Mouse (Mus musculus) cerebellum, postnatal 10 days (tissue): ENCODE data around the gene Arhgap35.
A peak's percentile ranks its signal among the peaks of the same experiment; 100 is the strongest.

Experiments used
- DNase-seq, 2 experiments: peaks; one replicate each; pipeline ENCODE4 v3.0.0; 2021; ENCODE audit warnings: mixed read lengths in 2 of 2

Arhgap35 gene

GRCm38 (mm10) chr7:16517198-16517597 lies 97.6 kb downstream of the Arhgap35 start:
- DNase-seq, result no peak

- DNase-seq, result peak; percentile 68 to 70
These were observed 107.5 kb downstream of the Arhgap35 start for GRCm38 (mm10) chr7:16507284-16507683.

- DNase-seq, result no peak
These were observed 109.6 kb downstream of the Arhgap35 start for GRCm38 (mm10) chr7:16505226-16505593.

- DNase-seq, result peak in 1 of 2 experiments; percentile 51
These were observed 110.1 kb downstream of the Arhgap35 start for GRCm38 (mm10) chr7:16504573-16505225.

- no peak for DNase-seq
These were observed 113.2 kb downstream of the Arhgap35 start for GRCm38 (mm10) chr7:16501571-16501970.

- peak; percentile 35 to 50 for DNase-seq
These were observed 115.1 kb downstream of the Arhgap35 start for GRCm38 (mm10) chr7:16499671-16500104.

GRCm38 (mm10) chr7:16496260-16496659 lies 118.5 kb downstream of the Arhgap35 start:
- no peak for DNase-seq

- peak; percentile 66 to 76 for DNase-seq
These were observed 121.4 kb downstream of the Arhgap35 start for GRCm38 (mm10) chr7:16493361-16493760.

GRCm38 (mm10) chr7:16492211-16492610 lies 122.6 kb downstream of the Arhgap35 start:
- DNase-seq, result no peak

GRCm38 (mm10) chr7:16491759-16492158 lies 123.0 kb downstream of the Arhgap35 start:
- peak; percentile 85 to 89 for DNase-seq

GRCm38 (mm10) chr7:16489948-16490347 lies 124.8 kb downstream of the Arhgap35 start:
- peak; percentile 63 to 67 for DNase-seq

- DNase-seq, result no peak
These were observed 126.0 kb downstream of the Arhgap35 start for GRCm38 (mm10) chr7:16488816-16489215.

GRCm38 (mm10) chr7:16477628-16478027 lies 137.2 kb downstream of the Arhgap35 start, which contains the start of gene Npas1:
Npas1 (minus strand) TSS chr7:16477728.
- DNase-seq, result no peak

GRCm38 (mm10) chr7:16476600-16476989 lies 138.2 kb downstream of the Arhgap35 start:
- no peak for DNase-seq

GRCm38 (mm10) chr7:16475764-16476599 lies 138.8 kb downstream of the Arhgap35 start:
- DNase-seq, result no peak

GRCm38 (mm10) chr7:16475321-16475720 lies 139.5 kb downstream of the Arhgap35 start:
- DNase-seq, result no peak

- DNase-seq, result peak in 1 of 2 experiments; percentile 48
These were observed 140.3 kb downstream of the Arhgap35 start for GRCm38 (mm10) chr7:16474445-16474844.

GRCm38 (mm10) chr7:16473847-16474246 lies 140.9 kb downstream of the Arhgap35 start:
- DNase-seq, result no peak

GRCm38 (mm10) chr7:16472116-16472709 lies 142.6 kb downstream of the Arhgap35 start:
- no peak for DNase-seq

- peak; percentile 44 to 57 for DNase-seq
These were observed 143.2 kb downstream of the Arhgap35 start for GRCm38 (mm10) chr7:16471549-16471948.

- DNase-seq, result no peak
These were observed 146.7 kb downstream of the Arhgap35 start for GRCm38 (mm10) chr7:16468115-16468514.

GRCm38 (mm10) chr7:16466565-16466964 lies 148.2 kb downstream of the Arhgap35 start:
- peak in 1 of 2 experiments; percentile 53 for DNase-seq

GRCm38 (mm10) chr7:16465568-16465967 lies 149.2 kb downstream of the Arhgap35 start:
- no peak for DNase-seq
